Mouse (Mus musculus) stomach, postnatal 0 days (tissue): ENCODE measurements around the gene Prss21. TPM values are rescaled to one million over a fixed set of nuclear protein-coding genes. Genes with fewer than 3 reads are reported as not detected.

Experiments
- ATAC-seq: fragments of 200-750 bp; cut with Nextera tagmentation; 2 replicates; pipeline ENCODE4 v1.8.0; 2017; ENCODE audit not compliant: low FRiP score, low TSS enrichment
- DNase-seq: peaks from one replicate; pipeline ENCODE4 v3.0.0-alpha.2; 2016; ENCODE audit warnings: low spot score
- H3K27ac ChIP-seq: fragments of 300-500 bp; sonication (generic); replicated peaks from 2 replicates; pipeline ENCODE4 v1.5.1; 2014; ENCODE audit warnings: mild to moderate bottlenecking, control low read depth
- H3K27me3 ChIP-seq: fragments of 300-500 bp; sonication (generic); 2 replicates; pipeline ENCODE4 v1.6.1; 2014; ENCODE audit warnings: low read length; ENCODE audit not compliant: control insufficient read depth, insufficient read depth
- H3K36me3 ChIP-seq: fragments of 300-500 bp; sonication (generic); 2 replicates; pipeline ENCODE4 v1.6.1; 2014; ENCODE audit warnings: low read length, mixed read lengths; ENCODE audit not compliant: control insufficient read depth, insufficient read depth
- H3K4me1 ChIP-seq: fragments of 300-500 bp; sonication (generic); replicated peaks from 2 replicates; pipeline ENCODE4 v1.6.1; 2014; ENCODE audit warnings: antibody characterized with exemption; ENCODE audit not compliant: control insufficient read depth, insufficient read depth
- H3K4me2 ChIP-seq: fragments of 300-500 bp; sonication (generic); replicated peaks from 2 replicates; pipeline ENCODE4 v1.6.1; 2014; ENCODE audit warnings: low read depth, mild to moderate bottlenecking, control low read depth, moderate library complexity
- H3K4me3 ChIP-seq: fragments of 300-500 bp; sonication (generic); 2 replicates; pipeline ENCODE4 v1.5.1; 2014; ENCODE audit warnings: low read depth, low read length, control low read depth
- H3K9ac ChIP-seq: fragments of 300-500 bp; sonication (generic); 2 replicates; pipeline ENCODE4 v1.6.1; 2014; ENCODE audit warnings: mild to moderate bottlenecking, low read length, control low read depth, mixed read lengths
- H3K9me3 ChIP-seq: fragments of 300-500 bp; sonication (generic); 2 replicates; pipeline ENCODE4 v1.6.1; 2016; ENCODE audit warnings: low read length; ENCODE audit not compliant: control insufficient read depth
- CTCF ChIP-seq: IDR thresholded peaks from 2 replicates; pipeline ENCODE4 v1.5.1; 2016; ENCODE audit warnings: antibody characterized with exemption, low read depth, mild to moderate bottlenecking, moderate library complexity
- EP300 ChIP-seq: optimal IDR thresholded peaks from 2 replicates; pipeline ENCODE3; 2016; ENCODE audit warnings: antibody characterized with exemption
- WGBS: fragments of 180-500 bp; shearing (Covaris S2); extraction: QIAGEN DNeasy Blood & Tissue Kit; methylation state at CpG from one replicate; pipeline ENCODE4 v1.1.7; 2014; 5-methylcytosine and 5-hydroxymethylcytosine counted together
- polyA plus RNA-seq: library from polyadenylated mRNA; unstranded; fragments of >200 nt; fragmentation: Nextera tagmentation; extraction: Ambion mirVana; gene quantifications from 2 replicates; pipeline ENCODE4 v1.2.1, GENCODE M21; 2015

Prss21 gene
- polyA plus RNA-seq, 1 experiment from 2014 or later = not detected

GRCm38 (mm10) chr17:23836006-23836575 is 31.8 kb upstream of the Prss21 start, which contains the start of gene Prss33:
Gene Prss33 (minus strand): TSS chr17:23836056.
- Histone ChIP-seq H3K4me3 (no peak within 1 kb of the TSS), H3K9ac (no peak within 1 kb of the TSS), H3K4me2 (no peak within 1 kb of the TSS), H3K27ac (no peak within 1 kb of the TSS), H3K9me3 (no peaks in the 10 kb centered on the region), H3K27me3 (0 out of 2 replicates have a peak, but pooled peaks cover 2% of the 10 kb centered on the region), H3K4me1 (no peaks in the 10 kb centered on the region), H3K36me3 (no peaks in the 10 kb centered on the region)
- no peak for ATAC-seq
- DNase-seq = no peak
- WGBS = 56% methylated on average over 8 of the region's 8 CpGs
- no peak for TF ChIP-seq EP300

- ATAC-seq (0 out of 2 replicates have a peak, but pooled peaks have one; percentile 16), DNase-seq (peak; percentile 58)
- H3K36me3 ChIP-seq = no peaks in the 10 kb centered on the region
- H3K4me1 ChIP-seq = no peaks in the 10 kb centered on the region
- H3K27me3 ChIP-seq = no peaks in the 10 kb centered on the region
- H3K4me2 ChIP-seq = no peak overlapping the region
- H3K27ac ChIP-seq = 0 out of 2 replicates have a peak overlapping the region, but pooled peaks have one; percentile 41
- H3K9ac ChIP-seq = no peak overlapping the region
- TF ChIP-seq EP300 (no peak), CTCF (peak; percentile 81)
- 32% methylated on average over 4 of the region's 4 CpGs for WGBS
- no peak overlapping the region for H3K4me3 ChIP-seq
- H3K9me3 ChIP-seq = no peaks in the 10 kb centered on the region
These were observed 26.7 kb upstream of the Prss21 start for GRCm38 (mm10) chr17:23841145-23841544.

DNA sequence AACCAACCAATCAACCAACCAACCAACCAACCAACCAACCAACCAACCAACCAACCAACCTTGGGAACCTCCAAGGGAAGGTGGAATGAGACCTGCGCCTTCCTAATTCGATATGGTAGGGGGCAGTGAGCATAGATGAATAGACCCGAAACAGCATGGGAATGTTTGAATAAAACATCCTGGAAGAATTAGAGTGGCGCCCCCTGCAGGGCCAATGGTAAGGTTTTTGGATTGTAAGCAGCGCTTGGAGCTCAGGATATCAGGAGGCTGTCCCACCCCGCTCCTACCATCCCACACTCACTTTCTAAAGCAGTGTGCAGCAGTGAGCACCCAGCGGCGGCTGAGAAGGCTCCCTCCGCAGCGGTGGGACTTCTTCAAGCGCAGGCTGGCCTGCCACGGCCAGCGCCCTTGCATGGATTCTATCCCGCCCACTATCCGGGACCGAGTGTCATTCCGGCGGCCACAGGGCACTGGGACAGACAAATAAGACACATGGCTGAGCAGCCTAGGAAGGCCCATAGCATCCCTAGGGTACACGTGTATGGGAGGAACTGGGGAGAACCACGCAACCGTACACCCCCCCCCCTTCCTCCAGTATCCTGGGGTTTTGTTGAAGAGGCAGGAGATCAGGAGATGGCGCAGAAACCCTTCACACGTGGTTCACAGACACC is 24.6 kb upstream of the Prss21 start:
- ATAC-seq (no peak), DNase-seq (no peak)
- no peaks in the 10 kb centered on the region for H3K27me3 ChIP-seq
- H3K36me3 ChIP-seq = no peaks in the 10 kb centered on the region
- H3K9ac ChIP-seq = no peak overlapping the region
- TF ChIP-seq EP300 (no peak), CTCF (peak; percentile 43)
- H3K4me1 ChIP-seq = no peaks in the 10 kb centered on the region
- no peak overlapping the region for H3K4me2 ChIP-seq
- H3K4me3 ChIP-seq = no peak overlapping the region
- no peaks in the 10 kb centered on the region for H3K9me3 ChIP-seq
- 50% methylated on average over 23 of the region's 23 CpGs for WGBS
- H3K27ac ChIP-seq = no peak overlapping the region

DNA sequence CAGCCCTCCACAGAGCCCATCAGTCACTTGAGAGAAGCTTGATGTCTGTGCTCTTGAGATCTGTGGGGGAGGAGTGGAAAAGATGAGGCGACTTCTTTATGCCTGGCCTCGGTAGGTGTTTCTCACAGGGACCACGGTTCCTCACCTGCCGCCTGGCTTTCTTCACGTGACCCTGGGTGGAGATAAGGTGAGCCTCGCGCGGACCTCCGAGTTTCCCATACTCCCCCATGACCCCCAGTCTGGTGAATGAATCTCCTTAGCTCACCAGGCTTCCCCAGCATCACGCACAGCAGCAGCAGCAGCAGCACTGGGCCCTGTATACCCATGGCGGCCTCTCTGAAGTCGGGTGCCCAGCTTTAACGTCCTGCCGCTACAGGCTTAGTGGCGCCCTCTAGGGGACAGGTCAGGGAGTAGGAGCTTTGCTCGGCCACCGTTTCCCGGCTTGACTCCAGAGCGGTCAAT is 24.0 kb upstream of the Prss21 start, which contains the start of the genes Prss32 and Prss41:
Gene Prss32 (plus strand): TSS at position 44 of the 462 bp plus-strand sequence.
Gene Prss41 (minus strand): TSS at position 361 of the 462 bp plus-strand sequence.
- 18% methylated on average over 19 of the region's 19 CpGs for WGBS
- Histone ChIP-seq H3K27me3 (no peaks in the 10 kb centered on the region), H3K36me3 (no peaks in the 10 kb centered on the region), H3K9me3 (no peaks in the 10 kb centered on the region), H3K4me2 (no peak within 1 kb of the TSS), H3K4me3 (no peak within 1 kb of the TSS), H3K27ac (no peak within 1 kb of the TSS), H3K9ac (no peak within 1 kb of the TSS), H3K4me1 (no peaks in the 10 kb centered on the region)
- ATAC-seq (peak; percentile 63), DNase-seq (peak; percentile 73)
- TF ChIP-seq EP300 = no peak
- TF ChIP-seq CTCF = peak; percentile 74

DNA sequence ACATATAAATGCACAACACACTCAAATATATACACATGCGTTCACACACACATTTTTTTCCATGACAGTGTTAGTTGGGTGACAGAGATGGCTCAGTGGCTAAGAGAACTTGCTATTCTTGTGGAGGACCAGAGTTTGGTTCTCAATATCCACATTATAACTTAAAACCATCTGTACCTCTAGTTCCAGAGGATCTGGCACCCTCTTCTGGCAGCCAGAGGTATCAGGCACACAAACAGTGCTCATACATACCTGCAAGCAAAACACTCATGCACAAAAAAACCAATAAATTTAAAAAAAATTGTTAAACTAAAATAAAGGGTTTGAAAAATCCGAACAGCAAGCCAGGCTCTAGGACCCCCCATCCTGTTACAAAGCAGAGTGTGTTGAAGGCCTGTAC is 17.8 kb upstream of the Prss21 start:
- no peaks in the 10 kb centered on the region for H3K9me3 ChIP-seq
- H3K27me3 ChIP-seq = no peaks in the 10 kb centered on the region
- no peak overlapping the region for H3K9ac ChIP-seq
- no peaks in the 10 kb centered on the region for H3K36me3 ChIP-seq
- H3K27ac ChIP-seq = no peak overlapping the region
- ATAC-seq (no peak), DNase-seq (no peak)
- H3K4me3 ChIP-seq = no peak overlapping the region
- TF ChIP-seq CTCF (peak; percentile 53), EP300 (no peak)
- H3K4me2 ChIP-seq = no peak overlapping the region
- WGBS = 62% methylated on average over 2 of the region's 2 CpGs
- no peaks in the 10 kb centered on the region for H3K4me1 ChIP-seq
